Comparison of ENCODE assay signal across 11 mouse cellular contexts in the genomic region with DNA sequence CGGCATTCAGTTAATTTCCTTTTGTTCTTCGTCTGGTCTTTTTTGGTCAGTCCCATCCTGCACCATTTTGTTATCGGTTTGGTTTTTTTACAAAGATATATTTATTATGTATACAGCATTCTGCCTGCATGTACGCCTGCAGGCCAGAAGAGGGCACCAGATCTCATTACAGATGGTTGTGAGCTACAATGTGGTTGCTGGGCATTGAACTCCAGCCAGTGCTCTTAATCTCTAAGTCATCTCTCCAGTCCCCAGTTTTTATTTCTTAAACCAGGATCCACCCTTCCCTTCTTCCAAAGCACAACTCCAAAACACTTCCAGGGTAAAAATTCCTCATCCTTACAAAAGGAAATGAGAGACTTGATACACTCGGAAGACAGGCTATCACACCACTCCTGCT. TPM values are rescaled to one million over a fixed set of nuclear protein-coding genes. Genes with fewer than 3 reads are reported as not detected.
A peak's percentile ranks its signal among the peaks of the same experiment; 100 is the strongest.
DNase-seq lines count a peak whose midpoint lies in the region; ATAC-seq and TF ChIP-seq lines count a peak whose summit lies in the region.
"Had no signal": no experiment of that assay in that cellular context is flagged by ENCODE, and none has a peak within 500 bp of the region (broad histone marks: within the 10 kb centered on the region; RNA-seq: fewer than 3 reads in every experiment).

No protein-coding gene starts in this region.

- TF ChIP-seq EP300 in liver, postnatal 0 days (IDR thresholded peaks at IDR 0.05; ENCODE audit: low read depth), result no peak

- H3K79me3 ChIP-seq in C2C12 (ENCODE audit: low read depth), result peaks cover 14% of the 10 kb centered on the region

- DNase-seq in kidney, postnatal 0 days (ENCODE audit: low spot score), result no peak
- DNase-seq in kidney, postnatal 36 days, result no peak
- DNase-seq in G1E (ENCODE audit: low spot score), result no peak
- DNase-seq in liver, postnatal 0 days, result no peak
- DNase-seq: layer of hippocampus, adult 9-11 months had no signal

- no peak overlapping the region for H3K27ac ChIP-seq in kidney, postnatal 0 days
- H3K27ac ChIP-seq in liver, postnatal 0 days (ENCODE audit: low read depth), result no peak overlapping the region
- no peak overlapping the region for H3K27ac ChIP-seq in heart, embryonic 12.5 days (ENCODE audit: poor library complexity, severe bottlenecking)
- H3K27ac ChIP-seq: lung, embryonic 15.5 days; neural tube, embryonic 13.5 days had no signal

- H3ac ChIP-seq in C2C12 (ENCODE audit: control insufficient read depth, insufficient read length, low read depth), result no peak overlapping the region

- H3K27me3 ChIP-seq in kidney, postnatal 0 days (ENCODE audit: insufficient read depth, low read length), result no peaks in the 10 kb centered on the region
- H3K27me3 ChIP-seq in C2C12 (ENCODE audit: control insufficient read depth, insufficient read depth, insufficient read length), result no peaks in the 10 kb centered on the region
- H3K27me3 ChIP-seq in G1E (ENCODE audit: insufficient read depth, low read length), result no peaks in the 10 kb centered on the region
- no peaks in the 10 kb centered on the region for H3K27me3 ChIP-seq in liver, postnatal 0 days (ENCODE audit: insufficient read depth, low read length)
- H3K27me3 ChIP-seq in heart, embryonic 12.5 days (replicated peaks), result no peaks in the 10 kb centered on the region
- H3K27me3 ChIP-seq: lung, embryonic 15.5 days; neural tube, embryonic 13.5 days had no signal

- H3K4me2 ChIP-seq in kidney, postnatal 0 days (ENCODE audit: low read length), result no peak overlapping the region
- H3K4me2 ChIP-seq in liver, postnatal 0 days (ENCODE audit: low read depth, low read length), result no peak overlapping the region
- no peak overlapping the region for H3K4me2 ChIP-seq in heart, embryonic 12.5 days
- H3K4me2 ChIP-seq: lung, embryonic 15.5 days; neural tube, embryonic 13.5 days had no signal

- no peak overlapping the region for H3K4me3 ChIP-seq in kidney, postnatal 0 days (replicated peaks; ENCODE audit: low read depth, low read length)
- no peak overlapping the region for H3K4me3 ChIP-seq in C2C12 (ENCODE audit: insufficient read depth, poor library complexity, severe bottlenecking)
- no peak overlapping the region for H3K4me3 ChIP-seq in G1E (ENCODE audit: low read depth, low read length)
- H3K4me3 ChIP-seq in liver, postnatal 0 days (ENCODE audit: low read depth, low read length), result no peak overlapping the region
- no peak overlapping the region for H3K4me3 ChIP-seq in heart, embryonic 12.5 days
- H3K4me3 ChIP-seq: lung, embryonic 15.5 days; neural tube, embryonic 13.5 days had no signal

- H3K9me3 ChIP-seq in kidney, postnatal 0 days (replicated peaks; ENCODE audit: low read length), result no peaks in the 10 kb centered on the region
- H3K9me3 ChIP-seq in G1E (replicated peaks), result no peaks in the 10 kb centered on the region
- H3K9me3 ChIP-seq in liver, postnatal 0 days (ENCODE audit: low read length), result no peaks in the 10 kb centered on the region
- 0 out of 2 replicates have a peak, but pooled peaks cover 4% of the 10 kb centered on the region for H3K9me3 ChIP-seq in heart, embryonic 12.5 days (replicated peaks)
- H3K9me3 ChIP-seq: lung, embryonic 15.5 days; neural tube, embryonic 13.5 days had no signal

- no peaks in the 10 kb centered on the region; the same call in 1 of the 2 replicates for H3K4me1 ChIP-seq in kidney, postnatal 0 days (replicated peaks; ENCODE audit: insufficient read depth, low read length)
- H3K4me1 ChIP-seq in G1E (ENCODE audit: insufficient read depth, low read depth, low read length), result peaks cover 52% of the 10 kb centered on the region
- peaks cover 37% of the 10 kb centered on the region for H3K4me1 ChIP-seq in liver, postnatal 0 days (ENCODE audit: insufficient read depth)
- peaks cover 14% of the 10 kb centered on the region for H3K4me1 ChIP-seq in heart, embryonic 12.5 days (replicated peaks)

- no peaks in the 10 kb centered on the region for H3K36me3 ChIP-seq in kidney, postnatal 0 days (ENCODE audit: insufficient read depth, low read length)
- H3K36me3 ChIP-seq in C2C12 (ENCODE audit: control insufficient read depth, insufficient read depth) (peaks cover 6% of the 10 kb centered on the region), G1E (replicated peaks) (peaks cover 25% of the 10 kb centered on the region)
- no peaks in the 10 kb centered on the region for H3K36me3 ChIP-seq in liver, postnatal 0 days (replicated peaks; ENCODE audit: insufficient read depth, low read length)
- H3K36me3 ChIP-seq in heart, embryonic 12.5 days, result 0 out of 2 replicates have a peak, but pooled peaks cover 4% of the 10 kb centered on the region
- H3K36me3 ChIP-seq: neural tube, embryonic 13.5 days had no signal

- no peak for ATAC-seq in kidney, postnatal 0 days (replicated peaks; ENCODE audit: low FRiP score, low read depth)
- ATAC-seq in G1E (ENCODE audit: extremely low read depth, insufficient number of reproducible peaks, low FRiP score, poor library complexity, severe bottlenecking), result no peak
- ATAC-seq in liver, postnatal 0 days, result 0 out of 2 replicates have a peak, but pooled peaks have one; percentile 13
- ATAC-seq in megakaryocyte, adult 5-6 weeks (ENCODE audit: poor library complexity, severe bottlenecking), result no peak
- no peak for ATAC-seq in heart, embryonic 12.5 days (ENCODE audit: insufficient number of reproducible peaks, low FRiP score)

- 60% methylated on average over 5 of the region's 5 CpGs for WGBS in kidney, postnatal 0 days
- 54% methylated on average over 5 of the region's 5 CpGs for WGBS in liver, postnatal 0 days (ENCODE audit: insufficient replicate concordance)
- 54% methylated on average over 5 of the region's 5 CpGs for WGBS in heart, embryonic 12.5 days

- no peak overlapping the region for H3K9ac ChIP-seq in kidney, postnatal 0 days (ENCODE audit: low read depth, low read length)
- H3K9ac ChIP-seq in liver, postnatal 0 days (replicated peaks), result no peak overlapping the region
- no peak overlapping the region for H3K9ac ChIP-seq in heart, embryonic 12.5 days
- H3K9ac ChIP-seq: lung, embryonic 15.5 days; neural tube, embryonic 13.5 days had no signal

- peak; percentile 84 for TF ChIP-seq CTCF in kidney, postnatal 0 days (IDR thresholded peaks at IDR 0.05; ENCODE audit: low read depth)
- no peak for TF ChIP-seq CTCF in C2C12 (IDR thresholded peaks at IDR 0.05; ENCODE audit: control insufficient read depth, insufficient read depth, insufficient read length)
- peak; percentile 38; the same call in 1 of the 2 replicates for TF ChIP-seq CTCF in G1E (IDR thresholded peaks at IDR 0.05; ENCODE audit: low read depth, low read length)
- peak; percentile 89 for TF ChIP-seq CTCF in liver, postnatal 0 days (IDR thresholded peaks at IDR 0.05; ENCODE audit: low read depth)

- H3K79me2 ChIP-seq in C2C12 (ENCODE audit: control insufficient read depth, insufficient read depth), result peaks cover 20% of the 10 kb centered on the region

RNA-seq across cellular contexts. Expression of gene Mrpl52, which starts 3.3 kb away (rescaled TPM):
- 357 and 408 TPM in 2 replicates for polyA plus RNA-seq in kidney, postnatal 0 days (2015; fragmentation: Nextera tagmentation; extraction: Ambion mirVana)
- polyA plus RNA-seq in C2C12 (2012; fragmentation: generic; extraction: Trizol) (518 TPM), G1E (2012) (1,643 and 2,190 TPM in 2 replicates)
- total RNA-seq in G1E (2014; fragmentation: Nextera tagmentation) (318 and 469 TPM in 2 replicates), G1E (2017) (238 and 282 TPM in 2 replicates)
- polyA plus RNA-seq in liver, postnatal 0 days (2015; fragmentation: Nextera tagmentation; extraction: Ambion mirVana), result 261 and 284 TPM in 2 replicates
- 129 and 145 TPM in 2 replicates for total RNA-seq in megakaryocyte, adult 5-6 weeks (2015)
- 71.4 and 81.6 TPM in 2 replicates for total RNA-seq in megakaryocyte, adult 5-6 weeks (2017)
- polyA plus RNA-seq in heart, embryonic 12.5 days (2016; fragmentation: Nextera tagmentation; extraction: Ambion mirVana), result 284 and 290 TPM in 2 replicates

RNA-seq across cellular contexts. Expression of gene Slc7a7, which starts 5.8 kb away (rescaled TPM):
- 27.8 and 36.4 TPM in 2 replicates for polyA plus RNA-seq in kidney, postnatal 0 days (2015; fragmentation: Nextera tagmentation; extraction: Ambion mirVana)
- polyA plus RNA-seq in C2C12 (2012; fragmentation: generic; extraction: Trizol), result 0.35 TPM
- 4.6 and 6.2 TPM in 2 replicates for total RNA-seq in G1E (2014; fragmentation: Nextera tagmentation)
- total RNA-seq in G1E (2017), result 0.55 and 0.76 TPM in 2 replicates
- 0.88 and 1.1 TPM in 2 replicates for polyA plus RNA-seq in G1E (2012)
- 5.0 and 5.1 TPM in 2 replicates for polyA plus RNA-seq in liver, postnatal 0 days (2015; fragmentation: Nextera tagmentation; extraction: Ambion mirVana)
- total RNA-seq in megakaryocyte, adult 5-6 weeks (2015), result 13.1 and 19.3 TPM in 2 replicates
- 15.9 and 16.7 TPM in 2 replicates for total RNA-seq in megakaryocyte, adult 5-6 weeks (2017)
- polyA plus RNA-seq in heart, embryonic 12.5 days (2016; fragmentation: Nextera tagmentation; extraction: Ambion mirVana), result 8.0 and 8.3 TPM in 2 replicates

RNA-seq across cellular contexts. Expression of gene Mmp14, which starts 8.0 kb away (rescaled TPM):
- 107 and 114 TPM in 2 replicates for polyA plus RNA-seq in kidney, postnatal 0 days (2015; fragmentation: Nextera tagmentation; extraction: Ambion mirVana)
- polyA plus RNA-seq in C2C12 (2012; fragmentation: generic; extraction: Trizol) (118 TPM), G1E (2012) (108 and 147 TPM in 2 replicates)
- total RNA-seq in G1E (2014; fragmentation: Nextera tagmentation) (60.4 and 66.0 TPM in 2 replicates), G1E (2017) (28.6 and 33.8 TPM in 2 replicates)
- 38.1 and 39.8 TPM in 2 replicates for polyA plus RNA-seq in liver, postnatal 0 days (2015; fragmentation: Nextera tagmentation; extraction: Ambion mirVana)
- total RNA-seq in megakaryocyte, adult 5-6 weeks (2015), result 0.66 and 1.1 TPM in 2 replicates
- 0.61 TPM in 1 of 2 replicates, not detected in the other for total RNA-seq in megakaryocyte, adult 5-6 weeks (2017)
- polyA plus RNA-seq in heart, embryonic 12.5 days (2016; fragmentation: Nextera tagmentation; extraction: Ambion mirVana), result 127 and 129 TPM in 2 replicates

RNA-seq across cellular contexts. Expression of gene Lrp10, which starts 40.5 kb away (rescaled TPM):
- polyA plus RNA-seq in kidney, postnatal 0 days (2015; fragmentation: Nextera tagmentation; extraction: Ambion mirVana), result 76.5 and 78.4 TPM in 2 replicates
- polyA plus RNA-seq in C2C12 (2012; fragmentation: generic; extraction: Trizol) (72.8 TPM), G1E (2012) (226 and 280 TPM in 2 replicates)
- total RNA-seq in G1E (2014; fragmentation: Nextera tagmentation) (36.3 and 44.4 TPM in 2 replicates), G1E (2017) (25.5 and 39.7 TPM in 2 replicates)
- 20.9 and 25.3 TPM in 2 replicates for polyA plus RNA-seq in liver, postnatal 0 days (2015; fragmentation: Nextera tagmentation; extraction: Ambion mirVana)
- total RNA-seq in megakaryocyte, adult 5-6 weeks (2015), result 29.9 and 31.2 TPM in 2 replicates
- 46.9 and 51.7 TPM in 2 replicates for total RNA-seq in megakaryocyte, adult 5-6 weeks (2017)
- polyA plus RNA-seq in heart, embryonic 12.5 days (2016; fragmentation: Nextera tagmentation; extraction: Ambion mirVana), result 50.3 and 55.8 TPM in 2 replicates

RNA-seq across cellular contexts. Expression of gene Rem2, which starts 52.5 kb away (rescaled TPM):
- polyA plus RNA-seq in kidney, postnatal 0 days (2015; fragmentation: Nextera tagmentation; extraction: Ambion mirVana), result 4.3 and 4.4 TPM in 2 replicates
- polyA plus RNA-seq in C2C12 (2012; fragmentation: generic; extraction: Trizol) (0.56 TPM), G1E (2012) (0.06 and 0.08 TPM in 2 replicates)
- total RNA-seq in G1E (2014; fragmentation: Nextera tagmentation) (not detected in 2 replicates), G1E (2017) (not detected in 2 replicates)
- 0.66 and 0.87 TPM in 2 replicates for polyA plus RNA-seq in liver, postnatal 0 days (2015; fragmentation: Nextera tagmentation; extraction: Ambion mirVana)
- total RNA-seq in megakaryocyte, adult 5-6 weeks (2015), result not detected in 2 replicates
- not detected in 2 replicates for total RNA-seq in megakaryocyte, adult 5-6 weeks (2017)
- polyA plus RNA-seq in heart, embryonic 12.5 days (2016; fragmentation: Nextera tagmentation; extraction: Ambion mirVana), result 1.9 and 2.4 TPM in 2 replicates
- total RNA-seq: heart, postnatal 10 days had no signal
